Mouse (Mus musculus) lung, postnatal 10 days (tissue): ENCODE measurements around the gene Clec10a.

ENCODE experiments used
- DNase-seq: peaks from one replicate; pipeline ENCODE4 v3.0.0; 2021

Clec10a gene

GRCm38 (mm10) chr11:70219873-70220272, 63.9 kb downstream of the Clec10a start:
- DNase-seq, result no peak

GRCm38 (mm10) chr11:70220323-70220722, 64.3 kb downstream of the Clec10a start:
- no peak for DNase-seq
